Comparison of ENCODE assay signal across 8 mouse cellular contexts in the genomic region with DNA sequence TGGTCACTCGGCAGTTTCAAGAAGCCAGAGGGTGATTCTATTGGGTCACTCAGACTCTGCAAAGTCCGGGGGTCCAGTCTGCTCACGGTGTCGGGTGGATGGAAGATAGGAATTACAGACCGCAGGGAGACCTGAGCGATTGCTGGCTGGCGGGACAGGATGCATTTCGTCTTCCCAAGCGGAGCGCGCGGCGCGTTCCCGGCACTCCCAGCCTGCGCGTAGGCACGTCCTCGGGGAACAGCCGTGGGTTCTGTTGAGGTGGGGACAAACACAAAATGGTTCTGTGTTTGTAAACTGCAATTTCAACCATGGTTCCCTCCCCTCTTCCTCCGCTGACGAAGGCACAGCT. TPM values are rescaled to one million over a fixed set of nuclear protein-coding genes. Genes with fewer than 3 reads are reported as not detected.
DNase-seq lines count a peak whose midpoint lies in the region; ATAC-seq and TF ChIP-seq lines count a peak whose summit lies in the region.

No protein-coding gene starts in this region.

- no peaks in the 10 kb centered on the region for H3K36me3 ChIP-seq in ES-Bruce4 (ENCODE audit: control insufficient read depth, insufficient read depth, low read length, poor library complexity, severe bottlenecking)
- H3K36me3 ChIP-seq in embryonic facial prominence, embryonic 13.5 days = no peaks in the 10 kb centered on the region
- no peaks in the 10 kb centered on the region for H3K36me3 ChIP-seq in hindbrain, embryonic 16.5 days (ENCODE audit: control insufficient read depth, insufficient read depth, low read length)
- H3K36me3 ChIP-seq in liver, embryonic 16.5 days (ENCODE audit: control insufficient read depth, insufficient read depth) = no peaks in the 10 kb centered on the region
- H3K36me3 ChIP-seq in stomach, embryonic 14.5 days (ENCODE audit: control insufficient read depth, insufficient read depth, low read length) = no peaks in the 10 kb centered on the region

- no peak for ATAC-seq in embryonic facial prominence, embryonic 13.5 days (ENCODE audit: insufficient number of reproducible peaks, insufficient read depth, low FRiP score, low TSS enrichment, low read depth)
- peak; percentile 44 for ATAC-seq in hindbrain, embryonic 16.5 days
- ATAC-seq in liver, embryonic 16.5 days (ENCODE audit: low read depth) = no peak
- 0 out of 2 replicates have a peak, but pooled peaks have one; percentile 8 for ATAC-seq in stomach, embryonic 14.5 days (ENCODE audit: insufficient number of reproducible peaks, insufficient read depth, low FRiP score, low read depth)
- ATAC-seq in erythroblast, adult 5-6 weeks (replicated peaks; ENCODE audit: low FRiP score, poor library complexity, severe bottlenecking) = no peak

- no peak overlapping the region for H3K27ac ChIP-seq in gastrocnemius, adult 2 months
- no peak overlapping the region for H3K27ac ChIP-seq in ES-Bruce4 (ENCODE audit: insufficient read depth, low read length)
- H3K27ac ChIP-seq in embryonic facial prominence, embryonic 13.5 days = no peak overlapping the region
- no peak overlapping the region for H3K27ac ChIP-seq in hindbrain, embryonic 16.5 days (ENCODE audit: low read depth, low read length)
- no peak overlapping the region for H3K27ac ChIP-seq in liver, embryonic 16.5 days (ENCODE audit: low read length)
- H3K27ac ChIP-seq in stomach, embryonic 14.5 days (ENCODE audit: low read length) = no peak overlapping the region

- H3K4me2 ChIP-seq in embryonic facial prominence, embryonic 13.5 days = peak overlapping the region; percentile 96
- peak overlapping the region; percentile 93 for H3K4me2 ChIP-seq in hindbrain, embryonic 16.5 days (ENCODE audit: low read length)
- H3K4me2 ChIP-seq in liver, embryonic 16.5 days (ENCODE audit: low read depth, low read length) = peak overlapping the region; percentile 68
- H3K4me2 ChIP-seq in stomach, embryonic 14.5 days (replicated peaks; ENCODE audit: low read depth, low read length) = peak overlapping the region; percentile 96

- H3K9ac ChIP-seq in ES-Bruce4 (ENCODE audit: low read depth, poor library complexity, severe bottlenecking) = peak overlapping the region; percentile 5; the same call in 1 of the 2 replicates
- peak overlapping the region; percentile 66 for H3K9ac ChIP-seq in embryonic facial prominence, embryonic 13.5 days
- H3K9ac ChIP-seq in hindbrain, embryonic 16.5 days (ENCODE audit: low read depth, low read length) = peak overlapping the region; percentile 71
- H3K9ac ChIP-seq in liver, embryonic 16.5 days (ENCODE audit: low read depth, low read length) = no peak overlapping the region
- H3K9ac ChIP-seq in stomach, embryonic 14.5 days (replicated peaks; ENCODE audit: low read depth, low read length) = no peak overlapping the region

- H3K27me3 ChIP-seq in ES-Bruce4 (ENCODE audit: control insufficient read depth, insufficient read depth, low read length, poor library complexity, severe bottlenecking) = peaks cover 18% of the 10 kb centered on the region
- H3K27me3 ChIP-seq in embryonic facial prominence, embryonic 13.5 days = peaks cover 60% of the 10 kb centered on the region
- peaks cover 18% of the 10 kb centered on the region for H3K27me3 ChIP-seq in hindbrain, embryonic 16.5 days (replicated peaks; ENCODE audit: control insufficient read depth, insufficient read depth, low read length)
- peaks cover 66% of the 10 kb centered on the region for H3K27me3 ChIP-seq in liver, embryonic 16.5 days (ENCODE audit: control insufficient read depth, insufficient read depth, low read depth, low read length)
- peaks cover 33% of the 10 kb centered on the region for H3K27me3 ChIP-seq in stomach, embryonic 14.5 days (ENCODE audit: control insufficient read depth, insufficient read depth, low read length)

- intact Hi-C loops in gastrocnemius, adult 2 months (cut with DNase I) = no loop called here

- H3K9me3 ChIP-seq in ES-Bruce4 (replicated peaks; ENCODE audit: control insufficient read depth, insufficient read depth, low read length, poor library complexity, severe bottlenecking) = no peaks in the 10 kb centered on the region
- no peaks in the 10 kb centered on the region for H3K9me3 ChIP-seq in embryonic facial prominence, embryonic 13.5 days
- no peaks in the 10 kb centered on the region for H3K9me3 ChIP-seq in hindbrain, embryonic 16.5 days (ENCODE audit: control insufficient read depth, low read length)
- H3K9me3 ChIP-seq in liver, embryonic 16.5 days (replicated peaks; ENCODE audit: control insufficient read depth, low read length) = no peaks in the 10 kb centered on the region
- H3K9me3 ChIP-seq in stomach, embryonic 14.5 days (ENCODE audit: control insufficient read depth, low read depth, low read length) = no peaks in the 10 kb centered on the region

- TF ChIP-seq POLR2A in ES-Bruce4 (IDR thresholded peaks at IDR 0.05; ENCODE audit: insufficient read depth, low read length) = no peak

- under 1% methylated on average over 22 of the region's 22 CpGs for WGBS in embryonic facial prominence, embryonic 13.5 days
- 1% methylated on average over 22 of the region's 22 CpGs for WGBS in hindbrain, embryonic 16.5 days
- WGBS in liver, embryonic 16.5 days (ENCODE audit: insufficient replicate concordance) = 1% methylated on average over 22 of the region's 22 CpGs
- 2% methylated on average over 22 of the region's 22 CpGs for WGBS in stomach, embryonic 14.5 days

- TF ChIP-seq CTCF in gastrocnemius, adult 2 months (IDR thresholded peaks at IDR 0.05) = no peak
- no peak for TF ChIP-seq CTCF in ES-Bruce4 (IDR thresholded peaks at IDR 0.05; ENCODE audit: low read depth, low read length)

- peak overlapping the region; percentile 75 for H3K4me3 ChIP-seq in gastrocnemius, adult 2 months
- peak overlapping the region; percentile 70 for H3K4me3 ChIP-seq in ES-Bruce4 (ENCODE audit: low read depth, low read length)
- H3K4me3 ChIP-seq in embryonic facial prominence, embryonic 13.5 days = peak overlapping the region; percentile 61
- H3K4me3 ChIP-seq in hindbrain, embryonic 16.5 days (ENCODE audit: low read length) = peak overlapping the region; percentile 50
- peak overlapping the region; percentile 59 for H3K4me3 ChIP-seq in liver, embryonic 16.5 days (ENCODE audit: low read depth, low read length)
- H3K4me3 ChIP-seq in stomach, embryonic 14.5 days (ENCODE audit: low read depth, low read length) = peak overlapping the region; percentile 50

- no peaks in the 10 kb centered on the region for H3K4me1 ChIP-seq in ES-Bruce4 (ENCODE audit: control insufficient read depth, insufficient read depth, low read length)
- peaks cover 22% of the 10 kb centered on the region for H3K4me1 ChIP-seq in embryonic facial prominence, embryonic 13.5 days
- H3K4me1 ChIP-seq in hindbrain, embryonic 16.5 days (ENCODE audit: control insufficient read depth, insufficient read depth, low read depth, low read length) = peaks cover 21% of the 10 kb centered on the region
- H3K4me1 ChIP-seq in liver, embryonic 16.5 days (ENCODE audit: control insufficient read depth, low read depth, low read length) = peaks cover 7% of the 10 kb centered on the region
- peaks cover 11% of the 10 kb centered on the region for H3K4me1 ChIP-seq in stomach, embryonic 14.5 days (ENCODE audit: control insufficient read depth, insufficient read depth, low read length)

- TF ChIP-seq EP300 in ES-Bruce4 (IDR thresholded peaks at IDR 0.05; ENCODE audit: insufficient read depth, low read depth, low read length) = no peak

- peak; percentile 30 for DNase-seq in gastrocnemius, adult 2 months
- DNase-seq in gastrocnemius, adult 18-20 months (ENCODE audit: low spot score) = no peak

RNA-seq across cellular contexts. Expression of a gene that starts 4.7 kb away (rescaled TPM):
- total RNA-seq in gastrocnemius, adult 2 months (2021) = under 1 TPM; 0.05 to 0.08 TPM
- total RNA-seq in gastrocnemius, adult 18-20 months (2021) = under 1 TPM; 0.07 to 0.09 TPM
- 93.4 and 103 TPM in 2 replicates for polyA plus RNA-seq in ES-Bruce4 (2011; ENCODE audit: insufficient read depth, insufficient read length, low read depth, missing spikeins)
- polyA plus RNA-seq in embryonic facial prominence, embryonic 13.5 days (2015; fragmentation: Nextera tagmentation; extraction: Ambion mirVana) = 4.1 and 4.8 TPM in 2 replicates
- 6.3 and 6.6 TPM in 2 replicates for polyA plus RNA-seq in hindbrain, embryonic 16.5 days (2015; fragmentation: Nextera tagmentation; extraction: Ambion mirVana)
- polyA plus RNA-seq in liver, embryonic 16.5 days (2015; fragmentation: Nextera tagmentation; extraction: Ambion mirVana) = 0.21 and 0.31 TPM in 2 replicates
- 2.1 and 2.3 TPM in 2 replicates for polyA plus RNA-seq in stomach, embryonic 14.5 days (2014; fragmentation: Nextera tagmentation; extraction: Ambion mirVana)
- total RNA-seq in erythroblast, adult 5-6 weeks (2015; ENCODE audit: low replicate concordance) = 0.77 TPM in 1 of 2 replicates, not detected in the other
- total RNA-seq in erythroblast, adult 5-6 weeks (2017; ENCODE audit: low replicate concordance) = 0.17 and 0.28 TPM in 2 replicates

Comparison
In these comparisons a context has a peak if more than half of its experiments do, and no peak if none do; other contexts are left out.
1. H3K9ac ChIP-seq: peak in ES-Bruce4 (single experiment), embryonic facial prominence, embryonic 13.5 days (single experiment) and hindbrain, embryonic 16.5 days (single experiment); none in liver, embryonic 16.5 days (single experiment) and stomach, embryonic 14.5 days (single experiment).
2. ATAC-seq: peak in hindbrain, embryonic 16.5 days (single experiment) and stomach, embryonic 14.5 days (single experiment); none in embryonic facial prominence, embryonic 13.5 days (single experiment), liver, embryonic 16.5 days (single experiment) and erythroblast, adult 5-6 weeks (single experiment).
3. RNA of a gene that starts 4.7 kb away (polyA plus RNA-seq): 93.4 to 103 TPM in ES-Bruce4; 6.3 to 6.6 TPM in hindbrain, embryonic 16.5 days, 4.1 to 4.8 TPM in embryonic facial prominence, embryonic 13.5 days, 2.1 to 2.3 TPM in stomach, embryonic 14.5 days and 0.21 to 0.31 TPM in liver, embryonic 16.5 days; every median in the first group is over 10 times any median in the second.
4. Peak in every context shown above with its lines, with median percentiles within 50 percentile points of each other: H3K4me3 ChIP-seq and H3K4me2 ChIP-seq.